Mouse (Mus musculus) ES-E14 (cell line): ENCODE data around the gene Spag17. TPM values are rescaled to one million over a fixed set of nuclear protein-coding genes. Genes with fewer than 3 reads are reported as not detected.

Source experiments
- DNase-seq: peaks from one replicate; pipeline ENCODE4 v3.0.0-alpha.2; 2013; ENCODE audit warnings: low read depth, low spot score
- H3K27ac ChIP-seq: 2 replicates; pipeline ENCODE4 v1.5.1; 2012; ENCODE audit warnings: low read depth, mild to moderate bottlenecking, low read length, moderate library complexity, mixed read lengths; ENCODE audit not compliant: poor library complexity, insufficient read depth, severe bottlenecking
- H3K36me3 ChIP-seq: 2 replicates; pipeline ENCODE4 v1.6.1; 2012; ENCODE audit warnings: mild to moderate bottlenecking, low read length, moderate library complexity, mixed read lengths; ENCODE audit not compliant: control insufficient read depth, poor library complexity, insufficient read depth, severe bottlenecking
- H3K4me1 ChIP-seq, 2 experiments: fragments of 150-350 bp in 1 of 2; sonication (generic) in 1 of 2; 2 replicates each; pipeline ENCODE4 v1.6.1; 2012; ENCODE audit warnings: low read length in 2 of 2, mild to moderate bottlenecking in 1 of 2, mixed read lengths in 1 of 2; ENCODE audit not compliant: control insufficient read depth in 2 of 2, insufficient read depth in 2 of 2, poor library complexity in 1 of 2
- H3K4me3 ChIP-seq, 2 experiments: fragments of 150-350 bp in 1 of 2; sonication (generic) in 1 of 2; 2 replicates each; pipeline ENCODE4 v1.5.1; 2012; ENCODE audit warnings: low read length in 2 of 2, low read depth in 1 of 2, mild to moderate bottlenecking in 1 of 2, mixed read lengths in 1 of 2; ENCODE audit not compliant: insufficient read depth in 1 of 2, poor library complexity in 1 of 2, severe bottlenecking in 1 of 2
- H3K9ac ChIP-seq: 2 replicates; pipeline ENCODE4 v1.6.1; 2012; ENCODE audit warnings: low read depth, mild to moderate bottlenecking, low read length, mixed read lengths; ENCODE audit not compliant: poor library complexity, insufficient read depth, severe bottlenecking
- H3K9me3 ChIP-seq: fragments of 150-350 bp; sonication (generic); 2 replicates; pipeline ENCODE4 v1.6.1; 2012; ENCODE audit warnings: low read depth, mild to moderate bottlenecking, low read length; ENCODE audit not compliant: control insufficient read depth, insufficient read depth
- CHD2 ChIP-seq: IDR thresholded peaks from 2 replicates; pipeline ENCODE4 v1.6.1; 2014; ENCODE audit warnings: mild to moderate bottlenecking, low read depth, low read length, inconsistent platforms
- HCFC1 ChIP-seq: IDR thresholded peaks from 2 replicates; pipeline ENCODE4 v1.6.1; 2012; ENCODE audit warnings: low read length, inconsistent platforms, borderline replicate concordance; ENCODE audit not compliant: insufficient read depth
- MAFK ChIP-seq: IDR thresholded peaks from 2 replicates; pipeline ENCODE4 v1.6.1; 2014; ENCODE audit warnings: mild to moderate bottlenecking, low read depth, low read length, inconsistent platforms; ENCODE audit not compliant: insufficient read depth
- ZC3H11A ChIP-seq: IDR thresholded peaks from 2 replicates; pipeline ENCODE4 v1.6.1; 2012; ENCODE audit warnings: low read depth, mild to moderate bottlenecking, inconsistent platforms, low read length, borderline replicate concordance
- ZNF384 ChIP-seq: IDR thresholded peaks from 2 replicates; pipeline ENCODE4 v1.6.1; 2012; ENCODE audit warnings: low read depth, low read length, inconsistent platforms
- in situ Hi-C, 2 experiments: fragments of 600-800 bp; cut with MboI; formaldehyde crosslinking; loops; one replicate each; pipeline ENCODE4 v1.15.1; 2025; ENCODE audit warnings: low sequenced_read_pairs in 2 of 2, inconsistent platforms in 1 of 2; ENCODE audit not compliant: unreplicated experiment in 2 of 2
- total RNA-seq: library from RNA; depleted of rRNA; stranded (reverse); fragments of 300-350 nt; gene quantifications from 2 replicates; pipeline ENCODE4 v1.2.3, GENCODE M21; 2012

Gene Spag17
- total RNA-seq, 1 experiment = 0.04 TPM

DNA sequence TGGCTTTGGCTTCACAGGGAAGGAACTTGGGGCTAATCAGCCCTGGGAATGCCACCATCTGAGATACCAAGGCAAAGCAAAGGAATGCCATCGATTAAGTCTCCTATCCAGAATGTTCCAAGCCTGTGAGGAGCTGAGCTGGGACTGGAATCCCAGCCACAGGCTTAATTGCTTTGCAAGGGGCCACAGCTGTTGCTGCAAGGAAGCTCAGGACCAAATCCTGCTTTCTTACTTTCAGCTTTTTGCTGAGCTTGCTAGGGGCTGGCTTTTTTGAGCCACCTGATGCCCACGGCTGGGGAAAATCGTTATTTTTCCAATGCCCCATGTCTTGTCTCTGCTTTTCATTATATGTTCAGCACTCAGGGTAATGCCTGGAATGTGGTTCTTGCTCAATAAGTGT, 30.6 kb upstream of the Spag17 start:
- in situ Hi-C loops = no loop called here
- H3K36me3 ChIP-seq = no peaks in the 10 kb centered on the region
- H3K4me3 ChIP-seq = no peak overlapping the region
- DNase-seq = no peak
- H3K4me1 ChIP-seq = no peaks in the 10 kb centered on the region
- H3K9me3 ChIP-seq = no peaks in the 10 kb centered on the region
- no peak for TF ChIP-seq CHD2
- no peak for TF ChIP-seq MAFK
- no peak for TF ChIP-seq HCFC1
- TF ChIP-seq ZNF384 = no peak
- no peak for TF ChIP-seq ZC3H11A
- no peak overlapping the region for H3K9ac ChIP-seq
- no peak overlapping the region for H3K27ac ChIP-seq

DNA sequence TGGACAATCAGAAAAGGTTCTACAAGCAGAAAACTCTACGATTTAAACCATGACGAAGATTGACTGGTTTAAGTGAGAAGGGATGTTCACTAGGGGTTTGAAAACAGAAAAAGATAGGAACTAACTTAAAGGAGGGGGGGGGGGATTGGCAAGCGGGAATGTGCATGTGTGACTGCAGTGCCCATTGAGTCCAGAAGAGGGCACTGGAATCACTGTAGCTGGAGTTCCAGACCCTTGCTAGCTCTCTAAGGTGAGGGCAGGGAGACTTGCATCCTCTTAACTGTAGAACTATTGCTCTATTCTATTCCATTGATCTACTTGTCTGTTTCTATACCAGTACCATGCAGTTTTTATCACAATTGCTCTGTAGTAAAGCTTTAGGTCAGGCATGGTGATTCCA, 26.3 kb upstream of the Spag17 start:
- H3K9ac ChIP-seq = no peak overlapping the region
- no peaks in the 10 kb centered on the region for H3K36me3 ChIP-seq
- in situ Hi-C loops = no loop called here
- DNase-seq = peak; percentile 15
- H3K4me1 ChIP-seq = no peaks in the 10 kb centered on the region
- H3K9me3 ChIP-seq = no peaks in the 10 kb centered on the region
- H3K4me3 ChIP-seq = no peak overlapping the region
- no peak for TF ChIP-seq CHD2
- no peak for TF ChIP-seq HCFC1
- TF ChIP-seq MAFK = no peak
- no peak for TF ChIP-seq ZNF384
- TF ChIP-seq ZC3H11A = no peak
- H3K27ac ChIP-seq = no peak overlapping the region

GRCm38 (mm10) chr3:99864706-99865105, 20.5 kb upstream of the Spag17 start:
- Histone ChIP-seq H3K36me3 (no peaks in the 10 kb centered on the region), H3K9ac (no peak overlapping the region), H3K9me3 (no peaks in the 10 kb centered on the region), H3K4me1 (no peaks in the 10 kb centered on the region), H3K4me3 (no peak overlapping the region), H3K27ac (no peak overlapping the region)
- TF ChIP-seq HCFC1 (no peak), CHD2 (no peak), ZC3H11A (no peak), ZNF384 (no peak), MAFK (no peak)
- DNase-seq = no peak
- in situ Hi-C loops = no loop called here

DNA sequence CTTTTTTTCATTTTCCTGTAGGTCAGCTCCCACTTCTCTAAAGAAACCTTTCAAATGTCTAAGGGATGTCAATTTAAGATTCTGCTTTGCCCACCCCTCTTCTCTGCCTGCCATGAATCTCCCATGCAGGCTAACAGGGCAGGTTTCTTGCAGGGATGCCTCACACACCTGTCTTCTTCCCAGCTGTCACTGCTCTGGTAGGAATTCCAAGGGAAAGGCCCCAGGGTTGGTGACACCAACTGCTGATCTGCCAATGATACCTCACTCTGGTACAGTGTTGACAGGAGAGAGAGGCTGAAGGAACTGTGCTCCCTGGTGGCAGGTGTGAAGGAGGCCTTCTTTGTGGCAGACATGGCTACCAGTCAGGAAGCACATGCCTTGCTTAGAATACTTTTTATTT, 10.1 kb upstream of the Spag17 start:
- Histone ChIP-seq H3K4me3 (no peak overlapping the region), H3K9ac (no peak overlapping the region), H3K36me3 (no peaks in the 10 kb centered on the region), H3K9me3 (no peaks in the 10 kb centered on the region), H3K4me1 (no peaks in the 10 kb centered on the region), H3K27ac (no peak overlapping the region)
- no peak for TF ChIP-seq MAFK
- TF ChIP-seq CHD2 = no peak
- no peak for TF ChIP-seq ZC3H11A
- no peak for TF ChIP-seq ZNF384
- TF ChIP-seq HCFC1 = no peak
- in situ Hi-C loops = no loop called here
- no peak for DNase-seq

- H3K36me3 ChIP-seq = no peaks in the 10 kb centered on the region
- no peak overlapping the region for H3K9ac ChIP-seq
- no peak for TF ChIP-seq ZNF384
- no peak for TF ChIP-seq HCFC1
- no peak for TF ChIP-seq CHD2
- TF ChIP-seq MAFK = no peak
- TF ChIP-seq ZC3H11A = no peak
- H3K4me3 ChIP-seq = no peak overlapping the region
- DNase-seq = no peak
- H3K27ac ChIP-seq = no peak overlapping the region
- in situ Hi-C loops = no loop called here
- H3K4me1 ChIP-seq = peaks cover 0 to 4% of the 10 kb centered on the region in 2 experiments; a peak in 1 of 4 replicates
- no peaks in the 10 kb centered on the region for H3K9me3 ChIP-seq
Observed at GRCm38 (mm10) chr3:99881498-99881897, 3.7 kb upstream of the Spag17 start.
